Mouse (Mus musculus): ENCODE results near the gene Col28a1.

Gene Col28a1

DNA sequence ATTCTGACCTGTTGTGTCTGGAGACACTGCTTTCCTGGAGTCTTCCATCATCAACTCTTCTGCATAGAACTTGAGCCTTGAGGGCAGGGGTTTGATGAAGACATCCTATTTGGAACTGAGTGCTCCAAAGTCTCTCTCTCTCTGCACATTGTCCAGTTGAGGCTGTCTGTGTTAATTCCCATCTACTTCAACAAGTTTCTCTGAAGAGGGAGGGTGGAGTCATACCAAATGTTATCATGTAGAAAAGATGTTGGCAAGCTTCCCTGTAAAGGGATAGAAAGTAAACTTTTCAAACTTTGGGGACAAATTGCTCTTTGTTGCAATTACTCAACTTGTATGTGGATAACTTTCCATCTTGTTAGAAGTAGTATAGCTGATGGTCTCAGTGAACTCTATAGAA, at the start of gene Col28a1:
Gene Col28a1 (minus strand): TSS at position 101 of the 400 bp plus-strand sequence.
- no peak for DNase-seq (ENCODE audit: low spot score in 2 of 2)

GRCm38 (mm10) chr6:8228596-8228995, 36.2 kb upstream of the Col28a1 start:
- no peak for DNase-seq (ENCODE audit: low spot score in 2 of 2)

DNA sequence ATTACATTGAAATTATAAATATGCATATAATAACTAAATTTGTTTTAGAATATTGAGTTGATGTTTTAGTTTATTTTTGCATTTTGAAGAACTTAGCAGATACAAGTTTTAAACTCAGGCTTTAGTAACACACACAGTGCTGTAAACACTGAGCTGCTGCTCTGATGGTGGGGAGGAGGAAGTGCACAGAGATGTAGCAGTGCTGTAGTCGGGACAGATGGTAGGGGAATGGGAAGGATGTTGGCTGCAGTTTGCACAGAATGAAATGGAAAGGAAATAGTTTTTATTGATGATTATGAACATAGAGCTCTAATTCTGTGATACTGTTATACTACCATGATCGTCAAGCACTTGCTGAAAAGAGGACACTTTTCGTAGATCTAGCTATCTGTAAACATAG, 34.6 kb upstream of the Col28a1 start:
- DNase-seq (ENCODE audit: low spot score in 2 of 2) = no peak

GRCm38 (mm10) chr6:8210661-8211060, 18.2 kb upstream of the Col28a1 start:
- no peak for DNase-seq (ENCODE audit: low spot score in 2 of 2)

- no peak for DNase-seq (ENCODE audit: low spot score in 2 of 2)
Measured at GRCm38 (mm10) chr6:8209866-8210186, 17.4 kb upstream of the Col28a1 start.

- DNase-seq (ENCODE audit: low spot score in 2 of 2) = peak; percentile 86 to 94
Measured at GRCm38 (mm10) chr6:8209047-8209865, 16.8 kb upstream of the Col28a1 start, which contains the start of gene Mios. TSS of gene Mios (plus strand) at chr6:8209222.

DNA sequence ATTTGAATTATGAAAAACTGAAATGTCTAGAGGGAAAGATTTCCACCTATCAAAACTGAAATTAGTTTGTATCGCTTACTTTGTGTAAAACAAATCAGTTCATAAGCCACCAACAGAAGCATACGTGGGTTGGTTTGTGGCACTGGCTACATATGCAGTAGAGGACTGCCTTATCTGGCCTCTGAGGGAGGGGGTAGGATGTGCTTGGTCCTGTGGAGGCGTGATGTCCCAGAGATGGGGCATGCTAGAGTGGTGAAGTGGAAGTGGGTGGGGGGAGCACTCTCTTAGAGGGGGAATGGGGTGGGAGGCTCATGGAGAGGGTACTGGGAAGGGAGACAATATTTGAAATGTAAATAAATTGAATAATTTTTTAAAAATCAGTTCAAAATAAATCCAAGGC, 2.5 kb downstream of the Col28a1 start:
- DNase-seq (ENCODE audit: low spot score in 2 of 2) = no peak

GRCm38 (mm10) chr6:8188599-8189233, 3.7 kb downstream of the Col28a1 start:
- DNase-seq (ENCODE audit: low spot score in 2 of 2) = no peak

DNA sequence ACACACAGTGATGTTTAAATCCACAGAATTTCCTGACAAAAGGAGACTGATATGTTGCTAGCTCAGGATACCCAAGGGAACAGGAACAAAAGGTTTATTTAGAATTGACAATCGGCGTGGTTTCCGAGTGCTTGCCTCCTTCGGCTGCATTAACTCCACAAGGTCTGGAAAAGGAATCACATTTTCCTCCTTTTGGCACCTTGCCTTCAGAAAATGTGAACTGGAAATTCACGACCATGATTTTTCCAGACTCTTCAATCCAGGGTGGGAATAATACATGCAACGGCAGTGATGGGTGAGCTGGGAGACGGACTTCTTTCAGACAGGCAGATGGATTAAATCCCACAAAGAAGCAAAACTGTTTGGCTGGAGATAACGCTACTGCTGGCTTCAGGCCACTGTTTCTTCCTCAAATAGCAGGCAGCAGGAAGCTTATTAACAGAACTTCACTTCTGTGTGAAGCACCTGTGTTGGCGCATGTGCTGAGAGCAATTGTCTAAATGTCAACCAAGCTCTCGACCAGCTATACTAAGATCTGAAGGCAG, 13.9 kb downstream of the Col28a1 start:
- no peak for DNase-seq (ENCODE audit: low spot score in 2 of 2)

- DNase-seq (ENCODE audit: low spot score in 2 of 2) = no peak
Measured at GRCm38 (mm10) chr6:8176116-8176515, 16.3 kb downstream of the Col28a1 start.

- DNase-seq (ENCODE audit: low spot score in 2 of 2) = no peak
Measured at GRCm38 (mm10) chr6:8175346-8175745, 17.1 kb downstream of the Col28a1 start.

DNA sequence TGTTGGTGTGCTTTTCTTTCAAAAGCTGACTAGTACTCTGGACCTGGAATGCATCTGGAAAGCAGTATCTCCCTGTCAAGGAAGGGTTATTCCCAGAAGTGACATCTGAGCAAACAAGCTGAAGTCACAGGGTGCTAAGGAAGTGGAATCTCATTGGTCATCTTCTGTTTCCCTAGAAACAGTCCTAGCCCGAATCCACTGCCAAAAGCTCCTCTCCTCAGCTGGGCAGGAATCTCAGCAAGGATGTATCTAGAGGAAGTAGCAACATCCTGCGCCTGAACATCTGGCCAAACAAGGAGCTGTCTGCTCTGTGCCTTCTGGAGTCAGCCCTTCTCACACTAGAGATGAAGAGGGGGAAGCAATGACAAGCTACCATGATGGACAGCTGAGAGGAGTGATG, 18.4 kb downstream of the Col28a1 start:
- DNase-seq (ENCODE audit: low spot score in 2 of 2) = no peak

- no peak for DNase-seq (ENCODE audit: low spot score in 2 of 2)
Measured at GRCm38 (mm10) chr6:8172101-8172500, 20.3 kb downstream of the Col28a1 start.

- DNase-seq (ENCODE audit: low spot score in 2 of 2) = no peak
Measured at GRCm38 (mm10) chr6:8164741-8165140, 27.7 kb downstream of the Col28a1 start.

GRCm38 (mm10) chr6:8160001-8160400, 32.4 kb downstream of the Col28a1 start:
- DNase-seq (ENCODE audit: low spot score in 2 of 2) = no peak

GRCm38 (mm10) chr6:8157121-8157520, 35.3 kb downstream of the Col28a1 start:
- DNase-seq (ENCODE audit: low spot score in 2 of 2) = no peak

- DNase-seq (ENCODE audit: low spot score in 2 of 2) = no peak
Measured at GRCm38 (mm10) chr6:8152551-8153361, 39.7 kb downstream of the Col28a1 start.

DNA sequence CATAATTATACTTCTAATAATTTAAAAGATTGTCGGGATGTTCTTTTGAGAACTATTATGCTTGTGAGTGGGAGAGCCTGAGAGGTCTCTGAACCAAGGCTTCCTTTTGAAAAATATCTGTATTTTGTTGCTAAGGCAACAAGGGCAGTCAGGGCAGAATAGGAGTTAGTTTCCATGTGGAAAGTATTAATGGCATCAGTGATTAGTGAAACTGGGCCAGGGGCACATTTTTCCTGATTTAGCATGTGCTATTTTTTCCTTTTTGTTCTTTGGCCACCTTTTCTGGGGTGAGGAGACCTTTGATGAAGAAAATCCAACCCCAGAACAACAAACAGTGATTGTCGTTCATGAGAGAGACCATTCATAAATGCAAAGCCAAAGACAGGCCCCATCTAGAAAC, 43.5 kb downstream of the Col28a1 start:
- DNase-seq (ENCODE audit: low spot score in 2 of 2) = no peak

DNA sequence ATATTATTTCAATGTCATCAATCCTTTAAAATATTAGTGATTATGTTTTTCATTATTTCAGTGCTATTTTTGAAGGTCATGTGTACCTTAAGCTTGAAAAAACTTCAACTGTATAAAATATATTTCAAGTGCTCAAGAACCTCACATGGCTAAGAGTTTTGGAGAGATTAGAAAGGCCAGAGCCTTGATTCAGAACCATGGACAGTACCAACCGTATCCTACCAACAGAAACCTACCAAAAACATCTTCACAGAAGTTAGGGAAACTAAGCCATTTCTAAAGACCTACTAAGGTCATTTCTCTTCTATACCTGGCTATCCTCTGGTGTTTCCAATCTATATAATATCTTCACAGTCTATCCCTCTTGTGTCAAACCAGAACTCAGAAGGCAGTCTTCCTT, 50.5 kb downstream of the Col28a1 start:
- no peak for DNase-seq (ENCODE audit: low spot score in 2 of 2)

GRCm38 (mm10) chr6:8130149-8130548, 62.3 kb downstream of the Col28a1 start:
- no peak for DNase-seq (ENCODE audit: low spot score in 2 of 2)

GRCm38 (mm10) chr6:8128164-8128563, 64.3 kb downstream of the Col28a1 start:
- no peak for DNase-seq (ENCODE audit: low spot score in 2 of 2)

- DNase-seq (ENCODE audit: low spot score in 2 of 2) = no peak
Measured at GRCm38 (mm10) chr6:8126545-8126944, 65.9 kb downstream of the Col28a1 start.

All from spleen, postnatal 4 days (tissue).